Mouse (Mus musculus) stomach, embryonic 14.5 days (tissue): Measurements from ENCODE around the gene Ptprr. TPM values are rescaled to one million over a fixed set of nuclear protein-coding genes. Genes with fewer than 3 reads are reported as not detected.

Experiments
- ATAC-seq: fragments of 200-750 bp; cut with Nextera tagmentation; 2 replicates; pipeline ENCODE4 v1.8.0; 2017; ENCODE audit warnings: low read depth, moderate TSS enrichment; ENCODE audit not compliant: insufficient number of reproducible peaks, insufficient read depth, low FRiP score
- H3K27ac ChIP-seq: fragments of 300-500 bp; sonication (generic); 2 replicates; pipeline ENCODE4 v1.5.1; 2014; ENCODE audit warnings: mild to moderate bottlenecking, low read length, moderate library complexity, mixed read lengths
- H3K27me3 ChIP-seq: fragments of 300-500 bp; sonication (generic); 2 replicates; pipeline ENCODE4 v1.6.1; 2014; ENCODE audit warnings: low read length, control low read depth, mixed read lengths; ENCODE audit not compliant: control insufficient read depth, insufficient read depth
- H3K36me3 ChIP-seq: fragments of 300-500 bp; sonication (generic); 2 replicates; pipeline ENCODE4 v1.6.1; 2014; ENCODE audit warnings: mild to moderate bottlenecking, control low read depth, low read length, moderate library complexity, mixed read lengths; ENCODE audit not compliant: control insufficient read depth, insufficient read depth
- H3K4me1 ChIP-seq: fragments of 300-500 bp; sonication (generic); 2 replicates; pipeline ENCODE4 v1.6.1; 2014; ENCODE audit warnings: low read length, control low read depth, mixed read lengths; ENCODE audit not compliant: control insufficient read depth, insufficient read depth
- H3K4me2 ChIP-seq: fragments of 300-500 bp; sonication (generic); replicated peaks from 2 replicates; pipeline ENCODE4 v1.6.1; 2014; ENCODE audit warnings: low read depth, low read length, control low read depth
- H3K4me3 ChIP-seq: fragments of 300-500 bp; sonication (generic); 2 replicates; pipeline ENCODE4 v1.5.1; 2014; ENCODE audit warnings: low read depth, low read length, control low read depth
- H3K9ac ChIP-seq: fragments of 300-500 bp; sonication (generic); replicated peaks from 2 replicates; pipeline ENCODE4 v1.6.1; 2014; ENCODE audit warnings: low read depth, mild to moderate bottlenecking, control low read depth, low read length, moderate library complexity, mixed read lengths
- H3K9me3 ChIP-seq: fragments of 300-500 bp; sonication (generic); 2 replicates; pipeline ENCODE4 v1.6.1; 2016; ENCODE audit warnings: low read depth, low read length, control low read depth; ENCODE audit not compliant: control insufficient read depth
- WGBS: fragments of 180-500 bp; shearing (Covaris S2); extraction: QIAGEN DNeasy Blood & Tissue Kit; methylation state at CpG from one replicate; pipeline ENCODE4 v1.1.7; 2014; 5-methylcytosine and 5-hydroxymethylcytosine counted together
- polyA plus RNA-seq: library from polyadenylated mRNA; unstranded; fragments of >200 nt; fragmentation: Nextera tagmentation; extraction: Ambion mirVana; gene quantifications from 2 replicates; pipeline ENCODE4 v1.2.1, GENCODE M21; 2014

The Ptprr gene
- polyA plus RNA-seq, 1 experiment from 2014 or later = 2.3 TPM

DNA sequence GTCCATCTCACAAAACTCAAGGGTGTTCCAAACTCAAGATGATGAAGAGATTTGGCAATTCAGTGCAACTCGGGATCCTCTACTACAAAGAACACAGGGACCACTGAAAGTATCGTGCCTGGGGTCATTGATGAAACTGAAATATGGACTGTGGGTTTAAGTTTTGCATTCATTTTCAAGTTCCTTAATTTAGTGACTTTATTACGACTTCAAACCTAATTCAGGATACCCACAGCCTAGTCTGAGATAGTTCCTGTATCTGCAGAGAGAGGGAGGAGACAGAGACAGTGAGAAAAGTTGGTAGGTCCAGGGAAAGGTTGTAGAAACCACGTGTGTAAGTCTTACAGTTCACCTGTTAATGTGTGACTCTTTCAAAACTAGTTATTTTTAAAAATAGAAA, 272.5 kb downstream of the Ptprr start:
- Histone ChIP-seq H3K4me3 (no peak overlapping the region), H3K4me2 (no peak overlapping the region), H3K36me3 (no peaks in the 10 kb centered on the region), H3K4me1 (no peaks in the 10 kb centered on the region), H3K27ac (no peak overlapping the region), H3K9me3 (no peaks in the 10 kb centered on the region), H3K9ac (no peak overlapping the region), H3K27me3 (no peaks in the 10 kb centered on the region)
- no peak for ATAC-seq
- WGBS = 72% methylated on average over 4 of the region's 4 CpGs

DNA sequence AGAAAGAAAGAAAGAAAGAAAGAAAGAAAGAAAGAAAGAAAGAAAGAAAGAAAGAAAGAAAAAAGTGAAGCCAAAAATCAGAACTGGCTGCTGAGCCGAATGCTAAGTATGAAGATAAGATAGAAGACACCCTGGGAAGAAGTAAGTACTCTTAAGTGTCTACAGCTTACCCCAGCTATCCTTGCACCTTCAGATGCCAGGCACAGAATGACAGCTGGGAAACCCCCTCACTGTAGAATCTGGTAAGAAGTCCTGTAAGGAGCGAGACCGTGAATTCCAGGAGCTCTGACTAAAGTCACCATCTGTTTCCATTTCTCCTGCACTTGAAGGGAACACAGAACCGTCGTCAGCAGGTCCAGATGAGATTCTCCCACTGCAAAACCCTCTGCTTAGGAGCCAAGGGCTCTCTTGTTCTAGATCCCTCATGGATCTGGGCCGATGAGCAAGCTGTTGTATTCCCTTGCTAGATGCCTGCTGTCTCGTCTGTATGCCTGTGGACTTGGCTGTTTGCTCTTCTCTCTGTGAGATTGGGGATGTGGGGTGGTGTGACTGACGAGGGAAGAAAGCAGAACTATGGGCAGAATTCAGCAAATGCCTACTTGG, 273.2 kb downstream of the Ptprr start:
- Histone ChIP-seq H3K9ac (no peak overlapping the region), H3K9me3 (no peaks in the 10 kb centered on the region)
- ATAC-seq = no peak

DNA sequence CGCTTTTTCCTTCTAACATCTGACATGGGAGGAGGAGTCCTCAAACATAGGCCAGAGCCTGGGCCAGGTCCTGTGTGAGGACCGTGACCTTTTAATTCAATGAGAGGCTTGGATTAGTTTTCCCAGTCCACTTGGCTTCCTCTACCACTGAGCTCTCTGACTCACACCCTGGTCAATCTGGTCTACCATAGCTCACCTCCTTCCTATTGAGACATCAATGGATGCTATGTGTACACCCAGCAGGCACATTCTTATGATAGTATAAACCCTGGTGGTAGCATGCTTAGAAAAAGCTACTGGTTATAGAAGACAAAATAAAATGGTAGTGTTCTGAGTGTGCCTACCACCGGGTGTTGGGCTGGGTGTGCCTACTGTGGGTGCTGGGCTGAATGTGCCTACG, 278.4 kb downstream of the Ptprr start:
- Histone ChIP-seq H3K27ac (no peak overlapping the region), H3K9me3 (no peaks in the 10 kb centered on the region), H3K4me3 (no peak overlapping the region), H3K27me3 (0 out of 2 replicates have a peak, but pooled peaks cover 1% of the 10 kb centered on the region), H3K4me2 (no peak overlapping the region), H3K9ac (no peak overlapping the region), H3K36me3 (no peaks in the 10 kb centered on the region), H3K4me1 (no peaks in the 10 kb centered on the region; the same call in 1 of the 2 replicates)
- ATAC-seq = no peak
- WGBS = 87% methylated on average over 4 of the region's 4 CpGs

More for the DNA sequence above, 273.2 kb downstream of the Ptprr start:
- Histone ChIP-seq H3K4me3 (no peak overlapping the region), H3K4me2 (no peak overlapping the region), H3K4me1 (no peaks in the 10 kb centered on the region), H3K27ac (no peak overlapping the region), H3K36me3 (no peaks in the 10 kb centered on the region), H3K27me3 (no peaks in the 10 kb centered on the region)
- 61% methylated on average over 8 of the region's 8 CpGs for WGBS

DNA sequence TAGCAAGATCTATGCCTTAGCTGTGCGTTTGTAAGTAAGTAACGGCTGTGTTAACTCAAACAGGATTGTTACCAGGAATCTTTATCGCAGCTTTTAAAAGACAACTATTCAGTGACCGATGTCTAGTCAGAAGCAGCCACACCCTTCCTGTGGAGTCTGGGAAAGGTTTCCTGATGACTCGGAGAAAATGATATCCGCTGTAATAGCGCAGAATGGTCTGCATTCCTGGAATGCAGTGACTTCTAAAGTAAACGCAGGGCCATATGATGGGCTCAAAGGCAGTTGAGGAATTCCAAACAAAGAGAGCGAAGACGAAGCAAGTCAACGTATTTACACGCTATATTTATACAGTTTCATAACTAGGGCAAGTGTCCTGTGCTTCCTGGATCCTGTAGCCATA, 279.8 kb downstream of the Ptprr start:
- Histone ChIP-seq H3K27me3 (0 out of 2 replicates have a peak, but pooled peaks cover 7% of the 10 kb centered on the region), H3K36me3 (no peaks in the 10 kb centered on the region), H3K9ac (no peak overlapping the region), H3K4me3 (no peak overlapping the region), H3K4me2 (peak overlapping the region; percentile 5; the same call in 1 of the 2 replicates), H3K4me1 (no peaks in the 10 kb centered on the region; the same call in 1 of the 2 replicates), H3K9me3 (no peaks in the 10 kb centered on the region), H3K27ac (no peak overlapping the region)
- ATAC-seq = no peak
- WGBS = 15% methylated on average over 12 of the region's 12 CpGs

DNA sequence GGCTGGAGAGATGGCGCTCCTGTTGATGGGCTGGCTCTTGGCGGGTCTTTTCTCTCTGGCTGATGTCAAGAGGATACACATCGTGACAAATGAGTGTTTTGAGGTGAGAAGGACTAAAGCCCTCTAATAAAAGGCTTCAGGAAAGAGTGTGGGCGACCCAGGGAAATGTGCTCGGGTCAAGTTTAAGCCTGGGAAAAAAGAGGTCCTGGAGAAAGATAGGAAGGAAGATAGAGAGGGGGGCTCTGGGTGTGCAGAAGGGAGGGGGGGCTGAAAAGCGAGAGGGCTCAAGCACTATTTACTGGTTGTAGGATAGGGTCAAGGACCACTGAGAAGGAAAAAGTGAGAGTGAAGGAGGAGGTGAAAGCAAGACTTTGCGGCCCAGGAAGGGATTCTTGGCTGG, 282.8 kb downstream of the Ptprr start:
- no peaks in the 10 kb centered on the region for H3K9me3 ChIP-seq
- WGBS = 24% methylated on average over 7 of the region's 7 CpGs
- H3K27ac ChIP-seq = no peak overlapping the region
- no peak overlapping the region for H3K9ac ChIP-seq
- peak overlapping the region; percentile 34 for H3K4me3 ChIP-seq
- 0 out of 2 replicates have a peak, but pooled peaks cover 7% of the 10 kb centered on the region for H3K27me3 ChIP-seq
- H3K4me2 ChIP-seq = peak overlapping the region; percentile 75
- ATAC-seq = peak; percentile 4; the same call in 1 of the 2 replicates
- H3K36me3 ChIP-seq = no peaks in the 10 kb centered on the region
- no peaks in the 10 kb centered on the region; the same call in 1 of the 2 replicates for H3K4me1 ChIP-seq

DNA sequence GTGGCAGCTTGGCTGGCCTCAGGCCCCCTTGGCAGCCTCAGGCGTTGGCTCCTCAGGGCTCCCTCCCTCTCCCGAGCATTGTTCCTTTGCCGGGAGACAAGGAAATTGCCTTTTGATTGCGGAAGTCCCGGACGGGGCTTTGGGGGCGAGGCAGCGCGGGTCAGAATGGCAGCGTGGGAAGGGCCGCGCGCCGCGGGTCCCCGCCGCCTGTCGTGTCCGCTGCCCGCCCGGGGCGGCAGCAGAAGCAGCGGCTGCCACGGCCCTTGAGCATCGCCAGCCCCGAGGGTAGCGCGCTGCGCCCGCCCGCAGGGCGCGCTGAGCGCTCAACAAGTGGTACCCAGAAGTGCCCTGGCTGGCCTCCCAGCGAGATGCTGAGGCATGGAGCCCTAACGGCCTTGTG, 283.2 kb downstream of the Ptprr start:
- Histone ChIP-seq H3K4me3 (peak overlapping the region; percentile 34), H3K9me3 (no peaks in the 10 kb centered on the region), H3K27ac (no peak overlapping the region), H3K36me3 (no peaks in the 10 kb centered on the region), H3K27me3 (0 out of 2 replicates have a peak, but pooled peaks cover 7% of the 10 kb centered on the region), H3K4me2 (peak overlapping the region; percentile 75), H3K4me1 (no peaks in the 10 kb centered on the region; the same call in 1 of the 2 replicates), H3K9ac (no peak overlapping the region)
- WGBS = under 1% methylated on average over 21 of the region's 36 CpGs
- peak; percentile 33; the same call in 1 of the 2 replicates for ATAC-seq

DNA sequence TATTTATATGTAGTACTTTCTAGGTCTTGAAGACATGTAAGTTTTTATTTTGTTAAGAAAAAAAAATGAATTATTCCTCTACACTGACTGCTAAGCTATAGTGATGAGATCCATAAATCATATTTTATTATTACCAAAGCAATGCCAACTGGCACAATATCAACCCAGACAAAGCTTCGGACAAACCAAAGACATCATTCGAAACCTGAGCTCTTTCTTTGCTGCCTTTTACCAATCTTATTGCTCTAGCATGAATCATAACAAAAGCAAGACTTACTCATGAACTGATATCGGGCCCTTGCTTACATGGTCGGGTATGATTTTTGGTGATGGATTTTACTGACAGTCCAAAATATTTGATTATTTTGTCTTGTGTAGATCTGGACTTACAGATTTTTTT, 286.3 kb downstream of the Ptprr start:
- 90% methylated on average over 4 of the region's 4 CpGs for WGBS
- Histone ChIP-seq H3K4me2 (no peak overlapping the region), H3K27me3 (0 out of 2 replicates have a peak, but pooled peaks cover 7% of the 10 kb centered on the region), H3K9me3 (no peaks in the 10 kb centered on the region), H3K9ac (no peak overlapping the region), H3K36me3 (no peaks in the 10 kb centered on the region), H3K27ac (no peak overlapping the region), H3K4me1 (no peaks in the 10 kb centered on the region), H3K4me3 (no peak overlapping the region)
- no peak for ATAC-seq

DNA sequence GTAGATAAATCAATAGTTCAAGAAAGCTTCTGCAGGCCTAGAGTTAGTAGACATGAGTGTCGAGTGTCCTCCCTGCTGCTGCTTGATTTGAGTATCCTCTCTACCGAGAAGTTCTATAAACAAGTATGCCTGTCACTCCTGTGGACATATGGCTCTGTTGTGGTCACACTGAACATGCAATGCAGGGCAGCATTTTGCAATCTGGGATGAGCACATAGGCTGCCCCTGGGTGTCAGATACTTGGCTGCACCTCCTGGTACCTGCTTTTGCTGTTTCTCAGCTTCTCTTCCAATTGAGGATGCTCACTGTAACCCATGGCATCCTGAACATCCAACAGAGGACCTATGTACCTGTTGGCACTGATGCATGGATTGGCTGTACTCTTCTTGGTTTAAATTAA, 291.4 kb downstream of the Ptprr start:
- 64% methylated on average over 2 of the region's 2 CpGs for WGBS
- no peak for ATAC-seq
- H3K9me3 ChIP-seq = no peaks in the 10 kb centered on the region
- H3K36me3 ChIP-seq = no peaks in the 10 kb centered on the region
- no peak overlapping the region for H3K4me2 ChIP-seq
- no peaks in the 10 kb centered on the region for H3K27me3 ChIP-seq
- no peak overlapping the region for H3K4me3 ChIP-seq
- H3K9ac ChIP-seq = no peak overlapping the region
- H3K4me1 ChIP-seq = no peaks in the 10 kb centered on the region
- no peak overlapping the region for H3K27ac ChIP-seq
